Mouse (Mus musculus) kidney, embryonic 14.5 days (tissue): ENCODE measurements around the gene Bpifa5. TPM values are rescaled to one million over a fixed set of nuclear protein-coding genes. Genes with fewer than 3 reads are reported as not detected.

Experiments used
- ATAC-seq: fragments of 200-750 bp; cut with Nextera tagmentation; 2 replicates; pipeline ENCODE4 v1.8.0; 2017; ENCODE audit warnings: moderate number of reproducible peaks, mild to moderate bottlenecking, moderate TSS enrichment, moderate library complexity; ENCODE audit not compliant: low FRiP score, low TSS enrichment
- H3K27ac ChIP-seq: fragments of 300-500 bp; sonication (generic); 2 replicates; pipeline ENCODE4 v1.5.1; 2014; ENCODE audit warnings: low read depth, mild to moderate bottlenecking, low read length, moderate library complexity, mixed read lengths
- H3K27me3 ChIP-seq: fragments of 300-500 bp; sonication (generic); 2 replicates; pipeline ENCODE4 v1.6.1; 2014; ENCODE audit warnings: mild to moderate bottlenecking, low read length; ENCODE audit not compliant: control insufficient read depth, insufficient read depth
- H3K36me3 ChIP-seq: fragments of 300-500 bp; sonication (generic); 2 replicates; pipeline ENCODE4 v1.6.1; 2014; ENCODE audit warnings: low read length, mixed read lengths; ENCODE audit not compliant: control insufficient read depth, insufficient read depth
- H3K4me1 ChIP-seq: fragments of 300-500 bp; sonication (generic); 2 replicates; pipeline ENCODE4 v1.6.1; 2014; ENCODE audit warnings: low read length, mixed read lengths; ENCODE audit not compliant: control insufficient read depth, insufficient read depth
- H3K4me2 ChIP-seq: fragments of 300-500 bp; sonication (generic); replicated peaks from 2 replicates; pipeline ENCODE4 v1.6.1; 2014; ENCODE audit warnings: low read depth, mild to moderate bottlenecking, low read length
- H3K4me3 ChIP-seq: fragments of 300-500 bp; sonication (generic); 2 replicates; pipeline ENCODE4 v1.5.1; 2014; ENCODE audit warnings: mild to moderate bottlenecking, low read length
- H3K9ac ChIP-seq: fragments of 300-500 bp; sonication (generic); 2 replicates; pipeline ENCODE4 v1.6.1; 2014; ENCODE audit warnings: low read depth, mild to moderate bottlenecking, low read length, moderate library complexity
- H3K9me3 ChIP-seq: fragments of 300-500 bp; sonication (generic); 2 replicates; pipeline ENCODE4 v1.6.1; 2016; ENCODE audit warnings: low read length; ENCODE audit not compliant: control insufficient read depth
- WGBS: fragments of 180-500 bp; shearing (Covaris S2); extraction: QIAGEN DNeasy Blood & Tissue Kit; methylation state at CpG from one replicate; pipeline ENCODE4 v1.1.7; 2014; 5-methylcytosine and 5-hydroxymethylcytosine counted together
- polyA plus RNA-seq: library from polyadenylated mRNA; unstranded; fragments of >200 nt; fragmentation: Nextera tagmentation; extraction: Ambion mirVana; gene quantifications from 2 replicates; pipeline ENCODE4 v1.2.1, GENCODE M21; 2014

Bpifa5 gene
- polyA plus RNA-seq, 1 experiment from 2014 or later: not detected

GRCm38 (mm10) chr2:154215191-154215590, 52.8 kb downstream of the Bpifa5 start:
- H3K27me3 ChIP-seq: no peaks in the 10 kb centered on the region
- no peaks in the 10 kb centered on the region for H3K9me3 ChIP-seq
- WGBS: 19% methylated on average over 5 of the region's 5 CpGs
- no peaks in the 10 kb centered on the region for H3K4me1 ChIP-seq
- no peak overlapping the region for H3K4me2 ChIP-seq
- H3K9ac ChIP-seq: no peak overlapping the region
- no peak overlapping the region for H3K27ac ChIP-seq
- H3K4me3 ChIP-seq: no peak overlapping the region
- no peaks in the 10 kb centered on the region for H3K36me3 ChIP-seq
- 0 out of 2 replicates have a peak, but pooled peaks have one; percentile 59 for ATAC-seq

Other genes with a start within 250 kb of the Bpifa5 start
- not detected in 2 replicates for gene Bpifb3, start 244.4 kb upstream of the Bpifa5 start, polyA plus RNA-seq
- gene Bpifb4, start 224.4 kb upstream of the Bpifa5 start, polyA plus RNA-seq: not detected in 2 replicates
- gene Bpifa6, start 187.7 kb upstream of the Bpifa5 start, polyA plus RNA-seq: not detected in 2 replicates
- not detected in 2 replicates for gene Bpifa2, start 154.3 kb upstream of the Bpifa5 start, polyA plus RNA-seq
- not detected in 2 replicates for gene Bpifa3, start 32.3 kb upstream of the Bpifa5 start, polyA plus RNA-seq
- not detected in 2 replicates for gene Bpifa1, start 19.7 kb upstream of the Bpifa5 start, polyA plus RNA-seq
- gene Bpifb1, start 28.2 kb downstream of the Bpifa5 start, polyA plus RNA-seq: not detected in 2 replicates
- 0.66 and 1.1 TPM in 2 replicates for gene Bpifb5, start 61.1 kb downstream of the Bpifa5 start, polyA plus RNA-seq
- not detected in 2 replicates for gene Bpifb9a, start 95.2 kb downstream of the Bpifa5 start, polyA plus RNA-seq
- gene Bpifb9b, start 144.6 kb downstream of the Bpifa5 start, polyA plus RNA-seq: not detected in 2 replicates
- 10.6 and 18.5 TPM in 2 replicates for gene Cdk5rap1, start 210.4 kb downstream of the Bpifa5 start, polyA plus RNA-seq
- 4.5 and 5.7 TPM in 2 replicates for gene Snta1, start 245.5 kb downstream of the Bpifa5 start, polyA plus RNA-seq